9 mouse cellular contexts compared by ENCODE assay signal in the genomic region with DNA sequence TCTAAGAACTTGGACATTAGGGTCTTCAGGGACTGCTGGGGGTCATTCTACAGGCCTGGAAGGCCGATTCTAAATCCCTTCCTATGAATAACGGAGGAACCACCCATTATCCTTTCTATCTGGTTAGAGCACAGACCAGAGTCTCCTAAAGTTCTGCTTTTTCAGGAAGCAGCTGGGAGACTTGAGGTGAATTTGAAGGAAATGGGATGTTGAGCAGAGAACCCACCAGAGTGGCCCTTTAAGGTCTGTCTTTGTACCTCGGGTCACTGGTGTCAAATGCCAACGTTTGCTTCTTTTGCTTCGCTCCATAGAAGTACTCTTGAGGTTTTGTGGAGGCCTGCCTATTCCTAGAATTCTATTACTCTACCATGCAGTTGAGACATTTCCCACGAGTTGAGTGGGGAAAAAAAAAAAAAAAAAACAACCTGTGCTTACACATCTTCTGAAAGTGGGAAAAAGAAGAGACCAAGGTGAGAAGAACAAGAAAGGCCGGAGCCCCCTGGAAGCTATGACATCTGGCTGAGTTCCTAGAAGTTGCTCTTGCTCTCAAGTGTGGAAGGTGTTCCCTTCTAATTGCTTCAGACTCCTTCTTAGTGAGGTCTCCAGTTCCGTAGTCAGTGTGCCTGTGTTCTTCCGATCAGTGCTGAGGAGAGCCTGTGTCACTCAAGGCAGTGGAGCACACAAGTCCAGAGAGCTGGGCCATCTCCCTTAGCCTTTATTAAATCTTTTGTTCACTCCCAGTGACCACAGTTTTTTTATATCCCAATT. TPM values are rescaled to one million over a fixed set of nuclear protein-coding genes. Genes with fewer than 3 reads are reported as not detected.
DNase-seq lines count a peak whose midpoint lies in the region; ATAC-seq and TF ChIP-seq lines count a peak whose summit lies in the region.
"Had no signal": no experiment of that assay in that cellular context is flagged by ENCODE, and none has a peak within 500 bp of the region (broad histone marks: within the 10 kb centered on the region; RNA-seq: fewer than 3 reads in every experiment).

No protein-coding gene starts in this region.

- H3K9me3 ChIP-seq in lung, embryonic 14.5 days (ENCODE audit: low read depth, low read length), result no peaks in the 10 kb centered on the region
- no peaks in the 10 kb centered on the region for H3K9me3 ChIP-seq in intestine, postnatal 0 days (ENCODE audit: control insufficient read depth)
- H3K9me3 ChIP-seq in neural tube, embryonic 14.5 days (ENCODE audit: control insufficient read depth, low read length), result no peaks in the 10 kb centered on the region
- H3K9me3 ChIP-seq: megakaryocyte, embryonic 14.5 days had no signal

- no peaks in the 10 kb centered on the region for H3K27me3 ChIP-seq in lung, embryonic 14.5 days (ENCODE audit: insufficient read depth, low read length)
- H3K27me3 ChIP-seq in intestine, postnatal 0 days (replicated peaks; ENCODE audit: control insufficient read depth, insufficient read depth, low read length), result no peaks in the 10 kb centered on the region
- H3K27me3 ChIP-seq in neural tube, embryonic 14.5 days (ENCODE audit: control insufficient read depth, insufficient read depth, low read length), result no peaks in the 10 kb centered on the region

- peak; percentile 43 for DNase-seq in lung, embryonic 14.5 days
- DNase-seq in lung, postnatal 10 days, result no peak
- DNase-seq in adrenal gland, postnatal 4 days (ENCODE audit: low spot score in 2 of 2), result no peak
- no peak for DNase-seq in right cerebral cortex, postnatal 25 days
- DNase-seq in adrenal gland, postnatal 36 days, result no peak

- ATAC-seq in lung, embryonic 14.5 days (ENCODE audit: insufficient read depth), result no peak
- ATAC-seq in intestine, postnatal 0 days, result no peak
- no peak for ATAC-seq in neural tube, embryonic 14.5 days (ENCODE audit: low read depth)

- H3K4me1 ChIP-seq in lung, embryonic 14.5 days (ENCODE audit: insufficient read depth), result peaks cover 31% of the 10 kb centered on the region
- peaks cover 4% of the 10 kb centered on the region for H3K4me1 ChIP-seq in embryonic fibroblast, embryonic 13.5 days (ENCODE audit: control insufficient read depth, insufficient read depth, low read length)
- H3K4me1 ChIP-seq in intestine, postnatal 0 days (replicated peaks; ENCODE audit: control insufficient read depth, insufficient read depth, low read length), result peaks cover 10% of the 10 kb centered on the region
- H3K4me1 ChIP-seq in neural tube, embryonic 14.5 days (ENCODE audit: control insufficient read depth, insufficient read depth, low read length), result peaks cover 19% of the 10 kb centered on the region

- peak overlapping the region; percentile 100 for H3K27ac ChIP-seq in lung, embryonic 14.5 days (ENCODE audit: low read depth)
- H3K27ac ChIP-seq in embryonic fibroblast, embryonic 13.5 days (ENCODE audit: insufficient read depth, low read length), result peak overlapping the region; percentile 95
- H3K27ac ChIP-seq in intestine, postnatal 0 days (ENCODE audit: low read depth, low read length), result peak overlapping the region; percentile 74
- H3K27ac ChIP-seq in neural tube, embryonic 14.5 days (ENCODE audit: low read depth, low read length), result peak overlapping the region; percentile 100

- WGBS in lung, embryonic 14.5 days, result 19% methylated on average over 9 of the region's 9 CpGs
- WGBS in intestine, postnatal 0 days, result 44% methylated on average over 9 of the region's 9 CpGs
- 23% methylated on average over 9 of the region's 9 CpGs for WGBS in neural tube, embryonic 14.5 days

- TF ChIP-seq POLR2A in embryonic fibroblast, embryonic 13.5 days (IDR thresholded peaks at IDR 0.05; ENCODE audit: low read depth, low read length), result 0 out of 2 replicates have a peak, but pooled peaks have one; percentile 25

- H3K9ac ChIP-seq in lung, embryonic 14.5 days, result peak overlapping the region; percentile 23; the same call in 1 of the 2 replicates
- H3K9ac ChIP-seq in intestine, postnatal 0 days (ENCODE audit: low read depth, low read length), result no peak overlapping the region
- H3K9ac ChIP-seq in neural tube, embryonic 14.5 days (replicated peaks; ENCODE audit: low read depth, low read length), result peak overlapping the region; percentile 49; the same call in 1 of the 2 replicates

- TF ChIP-seq CTCF in lung, embryonic 14.5 days (IDR thresholded peaks at IDR 0.05; ENCODE audit: low read depth), result no peak
- no peak for TF ChIP-seq CTCF in embryonic fibroblast, embryonic 13.5 days (IDR thresholded peaks at IDR 0.05; ENCODE audit: borderline replicate concordance, insufficient read depth, low read length)
- TF ChIP-seq CTCF in intestine, postnatal 0 days (IDR thresholded peaks at IDR 0.05; ENCODE audit: low read depth), result no peak

- peak overlapping the region; percentile 100 for H3K4me2 ChIP-seq in lung, embryonic 14.5 days
- H3K4me2 ChIP-seq in intestine, postnatal 0 days (replicated peaks; ENCODE audit: low read depth), result peak overlapping the region; percentile 86
- H3K4me2 ChIP-seq in neural tube, embryonic 14.5 days (ENCODE audit: low read depth, low read length), result peak overlapping the region; percentile 100

- H3K4me3 ChIP-seq in lung, embryonic 14.5 days (ENCODE audit: low read depth, low read length), result peak overlapping the region; percentile 23
- H3K4me3 ChIP-seq in embryonic fibroblast, embryonic 13.5 days (ENCODE audit: insufficient read depth, low read length), result no peak overlapping the region
- H3K4me3 ChIP-seq in intestine, postnatal 0 days (ENCODE audit: low read depth, low read length), result no peak overlapping the region; the same call in 1 of the 2 replicates
- H3K4me3 ChIP-seq in neural tube, embryonic 14.5 days (ENCODE audit: low read depth, low read length), result peak overlapping the region; percentile 20; the same call in 1 of the 2 replicates
- H3K4me3 ChIP-seq: megakaryocyte, embryonic 14.5 days had no signal

- H3K36me3 ChIP-seq in lung, embryonic 14.5 days (ENCODE audit: insufficient read depth), result no peaks in the 10 kb centered on the region
- no peaks in the 10 kb centered on the region for H3K36me3 ChIP-seq in intestine, postnatal 0 days (ENCODE audit: control insufficient read depth, insufficient read depth)
- H3K36me3 ChIP-seq in neural tube, embryonic 14.5 days (ENCODE audit: control insufficient read depth, insufficient read depth, low read length), result no peaks in the 10 kb centered on the region

RNA-seq across cellular contexts. Expression of gene Ptms, which starts 0.6 kb away (rescaled TPM):
- polyA plus RNA-seq in lung, embryonic 14.5 days (2014; fragmentation: Nextera tagmentation; extraction: Ambion mirVana), result 377 and 442 TPM in 2 replicates
- 602 and 622 TPM in 2 replicates for polyA plus RNA-seq in embryonic fibroblast, embryonic 13.5 days (2011; ENCODE audit: insufficient read length, low read depth, missing spikeins)
- 167 and 169 TPM in 2 replicates for polyA plus RNA-seq in intestine, postnatal 0 days (2015; fragmentation: Nextera tagmentation; extraction: Ambion mirVana)
- polyA plus RNA-seq in neural tube, embryonic 14.5 days (2014; fragmentation: Nextera tagmentation; extraction: Ambion mirVana), result 664 and 670 TPM in 2 replicates
- total RNA-seq in adrenal gland, postnatal 4 days (2021), result 100 to 1,000 TPM; 692 to 728 TPM
- total RNA-seq in adrenal gland, postnatal 36 days (2021), result 100 to 1,000 TPM; 753 to 830 TPM

RNA-seq across cellular contexts. Expression of gene Lag3, which starts 9.0 kb away (rescaled TPM):
- polyA plus RNA-seq in lung, embryonic 14.5 days (2014; fragmentation: Nextera tagmentation; extraction: Ambion mirVana), result 1.4 and 2.2 TPM in 2 replicates
- polyA plus RNA-seq in embryonic fibroblast, embryonic 13.5 days (2011; ENCODE audit: insufficient read length, low read depth, missing spikeins), result 1.2 TPM in 2 replicates
- 1.6 and 1.7 TPM in 2 replicates for polyA plus RNA-seq in intestine, postnatal 0 days (2015; fragmentation: Nextera tagmentation; extraction: Ambion mirVana)
- polyA plus RNA-seq in neural tube, embryonic 14.5 days (2014; fragmentation: Nextera tagmentation; extraction: Ambion mirVana), result 2.6 and 3.4 TPM in 2 replicates
- total RNA-seq in adrenal gland, postnatal 4 days (2021), result 1 to 10 TPM; 1.5 to 1.7 TPM
- 1 to 10 TPM; 1.0 to 1.3 TPM for total RNA-seq in adrenal gland, postnatal 36 days (2021)

RNA-seq across cellular contexts. Expression of gene Mlf2, which starts 10.7 kb away (rescaled TPM):
- 390 and 401 TPM in 2 replicates for polyA plus RNA-seq in lung, embryonic 14.5 days (2014; fragmentation: Nextera tagmentation; extraction: Ambion mirVana)
- polyA plus RNA-seq in embryonic fibroblast, embryonic 13.5 days (2011; ENCODE audit: insufficient read length, low read depth, missing spikeins), result 250 and 255 TPM in 2 replicates
- 265 and 269 TPM in 2 replicates for polyA plus RNA-seq in intestine, postnatal 0 days (2015; fragmentation: Nextera tagmentation; extraction: Ambion mirVana)
- polyA plus RNA-seq in neural tube, embryonic 14.5 days (2014; fragmentation: Nextera tagmentation; extraction: Ambion mirVana), result 560 and 584 TPM in 2 replicates
- total RNA-seq in adrenal gland, postnatal 4 days (2021), result 100 to 1,000 TPM; 257 to 265 TPM
- total RNA-seq in adrenal gland, postnatal 36 days (2021), result 100 to 1,000 TPM; 284 to 296 TPM

RNA-seq across cellular contexts. Expression of gene Cd4, which starts 32.5 kb away (rescaled TPM):
- 0.11 TPM in 1 of 2 replicates, not detected in the other for polyA plus RNA-seq in lung, embryonic 14.5 days (2014; fragmentation: Nextera tagmentation; extraction: Ambion mirVana)
- not detected in 2 replicates for polyA plus RNA-seq in embryonic fibroblast, embryonic 13.5 days (2011; ENCODE audit: insufficient read length, low read depth, missing spikeins)
- polyA plus RNA-seq in intestine, postnatal 0 days (2015; fragmentation: Nextera tagmentation; extraction: Ambion mirVana), result 0.75 and 0.83 TPM in 2 replicates
- 0.12 TPM in 1 of 2 replicates, not detected in the other for polyA plus RNA-seq in neural tube, embryonic 14.5 days (2014; fragmentation: Nextera tagmentation; extraction: Ambion mirVana)
- under 1 TPM; 0.62 to 0.84 TPM for total RNA-seq in adrenal gland, postnatal 4 days (2021)
- total RNA-seq in adrenal gland, postnatal 36 days (2021), result under 1 TPM; 0.30 to 0.50 TPM

RNA-seq across cellular contexts. Expression of gene Cops7a, which starts 44.8 kb away (rescaled TPM):
- 147 and 155 TPM in 2 replicates for polyA plus RNA-seq in lung, embryonic 14.5 days (2014; fragmentation: Nextera tagmentation; extraction: Ambion mirVana)
- 77.4 and 94.3 TPM in 2 replicates for polyA plus RNA-seq in embryonic fibroblast, embryonic 13.5 days (2011; ENCODE audit: insufficient read length, low read depth, missing spikeins)
- polyA plus RNA-seq in intestine, postnatal 0 days (2015; fragmentation: Nextera tagmentation; extraction: Ambion mirVana), result 105 and 110 TPM in 2 replicates
- polyA plus RNA-seq in neural tube, embryonic 14.5 days (2014; fragmentation: Nextera tagmentation; extraction: Ambion mirVana), result 89.5 and 93.8 TPM in 2 replicates
- total RNA-seq in adrenal gland, postnatal 4 days (2021), result 100 to 1,000 TPM; 143 to 151 TPM
- total RNA-seq in adrenal gland, postnatal 36 days (2021), result 100 to 1,000 TPM; 121 to 176 TPM

Comparison
In these comparisons a context has a peak if more than half of its experiments do, and no peak if none do; other contexts are left out.
1. H3K4me3 ChIP-seq: peak in lung, embryonic 14.5 days (single experiment) and neural tube, embryonic 14.5 days (single experiment); none in embryonic fibroblast, embryonic 13.5 days (single experiment) and intestine, postnatal 0 days (single experiment).
2. Peak in every context shown above with its lines, with median percentiles within 50 percentile points of each other: H3K27ac ChIP-seq and H3K4me2 ChIP-seq.